Mouse (Mus musculus) small intestine, adult 2 months (tissue): Measurements from ENCODE around the gene Rapgef4. TPM values are rescaled to one million over a fixed set of nuclear protein-coding genes. Genes with fewer than 3 reads are reported as not detected.

Source experiments
- H3K27ac ChIP-seq: fragments of 200-500 bp; 2 replicates; pipeline ENCODE4 v1.5.1; 2012; ENCODE audit warnings: low read depth, low read length, control low read depth, inconsistent platforms; ENCODE audit not compliant: insufficient read depth
- H3K27me3 ChIP-seq: fragments of 200-500 bp; 2 replicates; pipeline ENCODE4 v1.6.1; 2012; ENCODE audit warnings: mild to moderate bottlenecking, moderate library complexity, low read length, inconsistent platforms; ENCODE audit not compliant: control insufficient read depth, insufficient read depth
- H3K36me3 ChIP-seq: fragments of 200-500 bp; 2 replicates; pipeline ENCODE4 v1.6.1; 2012; ENCODE audit warnings: mild to moderate bottlenecking, low read length, control low read depth, inconsistent platforms; ENCODE audit not compliant: control insufficient read depth, insufficient read depth
- H3K4me1 ChIP-seq: fragments of 200-500 bp; 2 replicates; pipeline ENCODE4 v1.6.1; 2012; ENCODE audit warnings: low read length, inconsistent platforms, mixed read lengths; ENCODE audit not compliant: control insufficient read depth, insufficient read depth, insufficient read length
- H3K4me3 ChIP-seq: fragments of 200-500 bp; 2 replicates; pipeline ENCODE4 v1.5.1; 2012; ENCODE audit warnings: low read depth, mild to moderate bottlenecking, control low read depth, inconsistent platforms, low read length, moderate library complexity
- CTCF ChIP-seq: fragments of 200-500 bp; IDR thresholded peaks from 2 replicates; pipeline ENCODE4 v1.5.1; 2012; ENCODE audit warnings: low read depth, mild to moderate bottlenecking, control low read depth, inconsistent platforms, low read length, moderate library complexity, mixed read lengths; ENCODE audit not compliant: insufficient replicate concordance, insufficient read length; ENCODE audit errors: extremely low read depth
- POLR2A ChIP-seq: fragments of 200-500 bp; IDR thresholded peaks from 2 replicates; pipeline ENCODE4 v1.6.1; 2012; ENCODE audit warnings: low read depth, mild to moderate bottlenecking, control low read depth, inconsistent platforms, low read length, moderate library complexity
- WGBS: fragments of 180-500 bp; shearing (Covaris S2); methylation state at CpG from one replicate; pipeline ENCODE4 v1.1.7; 2018; 5-methylcytosine and 5-hydroxymethylcytosine counted together
- polyA plus RNA-seq: library from polyadenylated mRNA; depleted of rRNA; stranded (reverse); fragments of >200 nt; gene quantifications from 2 replicates; pipeline ENCODE4 v1.2.3, GENCODE M21; 2012

Gene Rapgef4
- polyA plus RNA-seq, 1 experiment = 2.7 TPM

GRCm38 (mm10) chr2:72234085-72234484 lies 253.0 kb downstream of the Rapgef4 start:
- Histone ChIP-seq H3K27ac (no peak overlapping the region), H3K4me1 (no peaks in the 10 kb centered on the region), H3K36me3 (no peaks in the 10 kb centered on the region), H3K4me3 (no peak overlapping the region), H3K27me3 (no peaks in the 10 kb centered on the region)
- TF ChIP-seq CTCF (no peak), POLR2A (no peak)
- WGBS = 95% methylated on average over 11 of the region's 11 CpGs

GRCm38 (mm10) chr2:72234943-72235342 lies 253.9 kb downstream of the Rapgef4 start:
- no peaks in the 10 kb centered on the region for H3K4me1 ChIP-seq
- H3K4me3 ChIP-seq = no peak overlapping the region
- under 1% methylated on average over 3 of the region's 3 CpGs for WGBS
- no peaks in the 10 kb centered on the region for H3K27me3 ChIP-seq
- no peaks in the 10 kb centered on the region for H3K36me3 ChIP-seq
- H3K27ac ChIP-seq = no peak overlapping the region
- TF ChIP-seq CTCF (peak; percentile 53; the same call in 1 of the 2 replicates), POLR2A (no peak)

DNA sequence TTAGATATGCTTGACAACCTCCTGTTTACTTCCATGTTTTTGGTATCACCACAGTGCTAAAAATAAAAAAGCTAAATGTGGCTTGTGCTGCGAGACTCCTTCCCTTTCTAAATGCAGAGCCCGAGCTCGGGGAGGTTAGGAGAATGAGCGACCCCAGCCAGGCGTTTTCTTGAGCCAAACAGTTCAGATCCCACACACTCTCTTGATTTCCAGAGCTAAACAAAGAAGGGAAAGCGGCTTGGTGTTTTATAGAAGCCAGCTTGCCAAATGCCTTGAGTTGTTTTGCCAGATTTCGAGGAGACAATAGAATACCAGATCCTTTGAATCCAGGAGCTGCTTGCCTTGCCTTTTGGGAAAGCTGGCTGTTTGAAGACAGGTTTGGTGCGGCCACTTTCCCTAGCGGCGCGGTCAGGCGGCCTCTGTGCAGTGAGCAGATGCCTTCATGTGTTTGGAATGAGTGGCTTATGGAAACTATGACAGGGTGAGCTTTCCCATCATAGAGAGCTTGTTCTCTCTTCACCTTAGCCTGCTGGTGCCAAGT lies 254.4 kb downstream of the Rapgef4 start:
- Histone ChIP-seq H3K4me3 (no peak overlapping the region), H3K4me1 (no peaks in the 10 kb centered on the region), H3K27me3 (no peaks in the 10 kb centered on the region), H3K27ac (peak overlapping the region; percentile 59), H3K36me3 (no peaks in the 10 kb centered on the region)
- TF ChIP-seq POLR2A (no peak), CTCF (no peak)
- WGBS = 70% methylated on average over 12 of the region's 12 CpGs

DNA sequence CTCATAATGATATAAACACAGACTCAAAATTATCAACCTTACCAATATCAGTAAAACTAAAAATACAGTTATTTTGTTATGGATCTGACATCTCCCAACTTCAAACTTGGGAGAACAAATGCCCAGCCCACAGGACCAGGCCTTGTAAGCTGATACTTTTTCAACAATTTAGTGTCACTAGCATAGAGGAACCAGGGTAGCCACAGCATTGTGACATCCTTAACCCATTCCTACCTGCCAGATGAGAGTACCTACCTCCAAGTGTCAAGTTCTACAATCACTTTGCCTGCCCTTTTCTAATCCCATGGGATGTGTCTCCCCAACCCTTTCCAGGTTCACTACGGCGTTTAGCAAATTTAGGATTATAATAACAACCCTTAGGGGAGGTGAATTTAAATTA lies 257.4 kb downstream of the Rapgef4 start:
- no peaks in the 10 kb centered on the region for H3K27me3 ChIP-seq
- peaks cover 7% of the 10 kb centered on the region; the same call in 1 of the 2 replicates for H3K4me1 ChIP-seq
- no peak overlapping the region for H3K4me3 ChIP-seq
- H3K36me3 ChIP-seq = no peaks in the 10 kb centered on the region
- WGBS = 93% methylated on average over 2 of the region's 2 CpGs
- no peak overlapping the region for H3K27ac ChIP-seq
- no peak for TF ChIP-seq CTCF
- TF ChIP-seq POLR2A = no peak

DNA sequence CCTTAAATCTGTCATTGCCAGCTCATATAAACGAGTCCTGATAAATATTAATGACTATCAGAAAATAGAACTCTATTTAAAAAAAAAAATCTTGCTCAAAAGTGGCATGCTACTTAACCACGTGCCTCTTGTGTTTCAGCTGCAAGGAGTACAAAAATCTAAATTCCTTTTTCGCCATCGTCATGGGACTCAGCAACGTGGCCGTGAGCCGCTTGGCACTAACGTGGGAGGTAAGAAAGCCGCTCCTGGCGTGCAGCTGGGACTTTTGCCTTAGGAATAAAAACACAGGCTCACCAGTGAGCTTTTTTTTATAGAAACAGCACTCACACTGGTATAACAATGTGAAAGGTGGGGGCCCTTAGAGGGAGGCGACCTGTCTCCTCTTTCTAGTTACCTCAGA lies 257.9 kb downstream of the Rapgef4 start:
- TF ChIP-seq POLR2A = no peak
- TF ChIP-seq CTCF = no peak
- 84% methylated on average over 11 of the region's 11 CpGs for WGBS
- no peaks in the 10 kb centered on the region for H3K36me3 ChIP-seq
- H3K4me1 ChIP-seq = peaks cover 8% of the 10 kb centered on the region; the same call in 1 of the 2 replicates
- no peak overlapping the region for H3K4me3 ChIP-seq
- no peaks in the 10 kb centered on the region for H3K27me3 ChIP-seq
- no peak overlapping the region for H3K27ac ChIP-seq

- peaks cover 8% of the 10 kb centered on the region for H3K4me1 ChIP-seq
- H3K27me3 ChIP-seq = no peaks in the 10 kb centered on the region
- H3K27ac ChIP-seq = no peak overlapping the region
- no peak overlapping the region for H3K4me3 ChIP-seq
- H3K36me3 ChIP-seq = no peaks in the 10 kb centered on the region
- WGBS = 58% methylated on average over 8 of the region's 8 CpGs
- TF ChIP-seq POLR2A (no peak), CTCF (no peak)
Measured at GRCm38 (mm10) chr2:72239456-72239855, 258.4 kb downstream of the Rapgef4 start.

DNA sequence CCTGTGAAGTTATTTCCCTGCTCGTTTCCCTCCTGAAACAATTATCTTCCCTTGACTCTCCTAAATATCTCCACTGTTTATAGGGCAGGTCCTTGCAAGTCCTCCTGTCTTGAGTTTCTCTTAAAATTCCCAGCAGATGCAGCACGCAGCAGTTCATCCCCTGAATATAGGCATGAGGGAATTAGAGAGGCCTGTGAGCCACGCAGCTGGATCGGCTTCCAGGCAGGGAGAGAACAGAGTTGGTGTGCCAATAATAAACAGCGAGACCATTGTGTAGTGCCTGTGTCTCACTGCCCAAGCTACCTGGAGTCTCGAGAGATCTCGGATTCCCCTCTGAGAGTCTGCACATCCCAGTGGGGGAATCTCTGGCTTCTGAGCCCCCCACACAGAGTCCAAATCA lies 259.0 kb downstream of the Rapgef4 start:
- no peaks in the 10 kb centered on the region for H3K27me3 ChIP-seq
- 87% methylated on average over 7 of the region's 7 CpGs for WGBS
- no peak overlapping the region for H3K4me3 ChIP-seq
- TF ChIP-seq CTCF (no peak), POLR2A (no peak)
- H3K27ac ChIP-seq = no peak overlapping the region
- H3K4me1 ChIP-seq = peaks cover 8% of the 10 kb centered on the region
- no peaks in the 10 kb centered on the region for H3K36me3 ChIP-seq

GRCm38 (mm10) chr2:72240691-72241090 lies 259.7 kb downstream of the Rapgef4 start:
- Histone ChIP-seq H3K4me1 (peaks cover 8% of the 10 kb centered on the region), H3K27ac (no peak overlapping the region), H3K36me3 (no peaks in the 10 kb centered on the region), H3K4me3 (no peak overlapping the region), H3K27me3 (no peaks in the 10 kb centered on the region)
- 91% methylated on average over 7 of the region's 7 CpGs for WGBS
- no peak for TF ChIP-seq CTCF
- no peak for TF ChIP-seq POLR2A
